Mouse (Mus musculus) cerebellum, adult (tissue): ENCODE measurements at regions not wholly inside any gene's neighbourhood (a gene's known extent, or its start where the extent isn't known, plus 50 kb on each side); places are given as distances from the start of the nearest gene placed in this dataset.

ENCODE experiments used
- ATAC-seq: cut with Nextera tagmentation; 2 replicates; pipeline ENCODE4 v1.9.2; 2017; ENCODE audit warnings: mild to moderate bottlenecking, moderate library complexity, mixed read lengths; ENCODE audit not compliant: insufficient number of reproducible peaks, low FRiP score, low TSS enrichment

GRCm38 (mm10) chr2:71636590-71636989 is 90.0 kb upstream of the Dlx2 start:
- no peak for ATAC-seq

DNA sequence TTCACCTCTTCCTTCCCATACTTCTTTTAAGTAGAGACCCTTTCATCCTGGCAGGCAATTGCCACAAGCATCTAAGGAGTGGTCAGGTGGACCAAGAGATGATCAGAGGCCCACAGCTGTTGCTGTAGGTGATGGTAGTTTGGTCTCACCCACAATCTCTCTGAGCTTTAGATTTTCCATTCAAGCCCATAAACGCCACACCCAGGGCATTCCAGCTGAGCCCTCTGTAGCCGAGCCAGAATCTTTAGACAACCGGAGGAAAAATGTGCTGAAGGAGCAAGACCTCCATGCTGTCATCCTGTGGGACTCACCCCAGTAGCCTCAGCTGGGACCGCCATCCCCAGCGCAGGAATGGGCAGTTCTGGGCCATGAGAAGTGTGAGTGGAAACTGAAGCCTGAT is 93.7 kb upstream of the Dlx2 start:
- ATAC-seq = no peak

- ATAC-seq = no peak
Observed at GRCm38 (mm10) chr2:71644038-71644470, 97.5 kb upstream of the Dlx2 start.

GRCm38 (mm10) chr2:71647914-71648497 is 97.4 kb upstream of the Itga6 start:
- no peak for ATAC-seq

GRCm38 (mm10) chr2:71651662-71652061 is 93.8 kb upstream of the Itga6 start:
- ATAC-seq = no peak

DNA sequence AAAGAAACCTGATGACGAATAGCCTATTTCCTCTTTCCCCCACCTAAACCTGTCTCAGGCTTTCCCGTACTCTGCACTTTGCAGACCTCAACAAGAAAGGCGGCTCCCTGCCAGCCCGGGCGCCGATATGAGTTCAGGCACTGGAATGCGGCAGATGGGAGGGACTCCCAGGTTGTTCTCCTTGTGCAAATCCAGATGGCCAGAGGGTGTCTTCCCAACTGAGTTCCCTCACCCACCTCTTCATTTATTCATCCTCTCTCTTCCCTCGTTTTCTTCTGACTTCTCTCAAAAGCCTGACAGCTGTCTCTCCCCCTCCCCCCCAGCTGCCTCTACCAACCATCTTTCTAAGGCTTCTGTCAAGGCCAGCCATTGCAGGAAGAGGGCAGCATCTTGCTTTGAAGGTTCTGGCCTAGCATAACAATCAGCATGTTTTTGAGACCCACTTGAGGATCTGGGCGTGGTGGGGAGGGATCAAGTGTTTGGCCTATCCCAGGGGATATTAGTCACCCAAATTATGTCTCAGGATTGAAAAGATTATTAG is 93.1 kb upstream of the Itga6 start:
- no peak for ATAC-seq

GRCm38 (mm10) chr2:71654817-71655503 is 90.5 kb upstream of the Itga6 start:
- no peak for ATAC-seq

DNA sequence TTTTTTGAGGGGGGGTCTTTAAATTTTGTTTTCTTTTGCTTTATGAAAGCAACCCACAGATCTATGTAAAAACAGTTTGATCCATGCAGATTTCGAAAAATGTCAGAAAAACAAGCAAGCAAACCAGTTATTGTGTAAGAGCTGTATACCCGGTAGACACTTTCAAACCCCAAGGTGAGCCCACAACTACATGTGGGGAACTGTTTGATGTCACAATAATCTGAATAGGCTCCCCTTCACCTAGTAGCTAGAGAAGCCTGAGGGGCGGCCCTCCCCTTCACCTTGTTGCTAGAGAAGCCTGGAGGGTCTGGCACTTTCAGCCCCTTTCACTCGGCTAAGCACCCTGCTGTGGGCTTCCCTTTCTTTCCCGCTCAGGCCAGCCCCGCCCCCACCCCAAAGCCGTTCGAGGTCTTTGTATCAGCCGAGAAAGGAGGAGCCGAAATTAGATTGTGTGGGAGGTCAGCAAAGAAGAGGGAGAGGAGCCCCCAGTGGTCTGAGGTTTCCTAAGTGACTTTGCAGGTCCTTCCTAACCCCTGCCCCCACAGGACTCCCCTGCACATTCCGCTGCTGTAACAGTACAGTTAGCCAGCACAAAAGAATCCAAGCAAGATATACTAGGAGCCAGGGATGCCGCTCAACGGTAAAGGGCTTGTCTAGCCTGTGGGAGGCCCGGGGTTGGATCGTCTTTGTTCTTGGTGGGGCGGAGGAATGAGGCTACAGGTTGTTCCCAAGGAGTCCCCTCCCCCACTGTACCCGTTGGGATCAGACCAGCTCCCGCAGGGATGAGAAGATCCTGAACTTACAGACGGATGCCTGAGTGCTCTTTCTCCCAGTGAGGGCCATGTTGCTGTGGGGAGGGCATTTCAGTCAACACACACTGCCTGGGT is 89.7 kb upstream of the Itga6 start:
- no peak for ATAC-seq

GRCm38 (mm10) chr2:71656611-71657244 is 88.7 kb upstream of the Itga6 start:
- ATAC-seq = no peak

DNA sequence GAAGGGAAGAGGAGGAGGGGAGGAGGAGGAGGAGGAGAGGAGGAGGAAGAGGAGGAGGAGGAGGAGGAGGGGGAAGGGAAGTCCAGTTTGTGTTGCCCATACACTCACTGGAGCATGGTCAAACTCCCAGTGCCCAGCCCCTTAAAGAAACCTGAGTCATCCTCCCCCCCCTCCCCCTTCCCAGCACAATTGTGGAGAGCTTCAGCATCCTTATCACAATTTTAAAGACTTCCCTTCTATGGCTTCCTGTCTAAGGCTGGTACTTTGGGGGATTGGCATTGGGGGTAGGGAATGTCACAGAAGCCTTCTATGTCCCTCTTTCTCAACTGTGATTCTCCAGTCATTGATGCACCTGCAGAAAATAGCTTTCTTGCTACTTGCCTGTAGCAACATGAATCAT is 84.0 kb upstream of the Itga6 start:
- no peak for ATAC-seq

GRCm38 (mm10) chr2:71661986-71662385 is 83.4 kb upstream of the Itga6 start:
- ATAC-seq = no peak

DNA sequence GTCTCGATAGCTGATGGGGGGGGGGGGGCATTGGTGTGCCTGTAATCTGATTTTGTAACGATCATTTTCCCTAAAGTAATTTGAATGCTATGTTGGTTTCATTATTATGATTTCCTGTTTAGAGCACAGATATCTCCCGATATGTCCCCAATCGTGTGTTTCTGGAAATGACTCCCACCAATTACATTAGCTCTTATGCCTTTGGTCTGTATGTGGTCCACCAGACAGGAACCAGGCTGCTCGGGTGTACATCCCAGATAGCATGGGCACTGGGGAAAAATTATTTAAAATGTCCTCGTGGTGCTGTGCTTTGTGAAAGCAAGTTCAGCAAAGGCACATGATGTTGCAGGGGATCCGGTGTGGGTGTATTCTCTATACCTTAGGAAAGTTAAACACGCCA is 82.0 kb upstream of the Itga6 start:
- ATAC-seq = no peak

- ATAC-seq = no peak
Observed at GRCm38 (mm10) chr2:71666927-71667326, 78.5 kb upstream of the Itga6 start.

DNA sequence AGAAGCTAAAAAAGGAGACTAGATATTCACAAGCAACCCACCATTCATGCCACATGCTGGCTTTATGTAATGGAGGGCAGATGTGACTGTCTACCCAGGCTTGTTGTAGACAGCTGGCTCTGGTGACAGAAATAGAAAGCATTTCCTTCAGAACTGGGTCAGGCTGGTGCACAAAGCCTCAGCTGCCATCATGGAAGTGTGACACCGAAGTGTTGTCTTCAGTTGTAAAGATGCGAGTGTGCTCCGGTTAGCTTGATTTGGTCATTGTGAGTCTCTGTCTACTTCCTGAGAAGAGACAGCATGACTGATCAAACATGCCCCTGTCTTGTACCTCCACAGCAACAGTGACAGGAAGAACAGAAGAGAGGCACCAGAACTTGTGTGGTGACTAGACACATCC is 77.7 kb upstream of the Itga6 start:
- no peak for ATAC-seq

GRCm38 (mm10) chr2:71670228-71670790 is 75.1 kb upstream of the Itga6 start:
- no peak for ATAC-seq

DNA sequence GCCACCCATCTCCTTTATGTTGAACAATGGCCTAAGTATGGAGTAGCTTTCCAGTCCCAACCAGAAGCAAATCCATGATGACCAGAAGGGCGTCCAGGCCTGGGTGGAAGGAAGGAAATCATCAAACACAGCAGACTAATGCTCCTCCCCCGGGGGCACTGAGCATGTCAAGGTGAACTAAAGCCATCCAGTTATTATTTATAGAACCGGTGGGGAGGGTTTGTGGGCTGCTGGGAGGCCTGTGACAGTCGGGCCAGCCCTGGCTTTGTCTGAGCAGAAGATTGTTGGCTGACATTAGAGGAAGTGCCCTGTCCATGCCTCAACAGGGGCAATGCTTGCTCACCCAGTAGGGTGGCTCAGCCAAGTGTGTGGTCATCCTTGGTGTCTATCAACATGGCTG is 74.5 kb upstream of the Itga6 start:
- ATAC-seq = no peak

DNA sequence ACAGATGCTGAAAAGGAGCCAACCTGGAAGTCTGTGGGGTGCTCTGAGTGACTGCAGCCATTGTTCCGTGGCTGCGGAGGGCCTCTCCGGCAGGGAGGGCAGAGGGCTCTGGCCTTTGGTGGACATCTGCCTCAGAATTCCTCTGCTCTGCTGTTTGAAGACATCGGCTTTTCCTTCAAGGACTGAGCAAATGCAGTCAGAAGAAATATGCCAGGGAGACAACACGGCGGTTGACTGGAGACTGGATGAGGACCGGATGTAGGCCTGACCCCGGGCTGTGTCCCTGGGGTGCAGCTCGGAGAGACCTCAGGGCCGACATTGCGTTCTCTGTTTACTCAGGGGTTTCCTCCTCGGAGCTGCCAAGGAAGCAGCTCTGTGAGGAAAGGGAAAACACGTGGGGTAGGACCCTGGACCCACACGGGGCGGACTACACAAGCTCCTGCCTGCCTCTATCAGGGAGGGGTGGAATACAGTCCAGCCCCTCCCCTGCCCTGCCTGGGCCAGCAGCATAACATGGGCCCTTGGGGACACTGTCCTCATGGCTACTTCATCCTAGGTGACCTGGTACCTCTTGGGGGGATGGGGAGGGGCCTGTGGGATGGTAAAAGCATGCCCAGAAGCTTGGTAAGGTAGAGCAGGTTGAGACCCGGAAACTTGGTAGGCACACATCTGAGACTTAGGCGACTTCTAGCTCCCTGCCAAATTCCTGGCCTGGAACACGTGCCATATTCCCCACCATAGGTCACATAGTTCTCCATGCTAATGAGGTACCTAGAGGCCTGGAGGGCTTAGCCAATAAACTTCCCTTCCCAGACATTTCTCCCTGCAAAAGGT is 72.1 kb upstream of the Itga6 start:
- ATAC-seq = no peak

DNA sequence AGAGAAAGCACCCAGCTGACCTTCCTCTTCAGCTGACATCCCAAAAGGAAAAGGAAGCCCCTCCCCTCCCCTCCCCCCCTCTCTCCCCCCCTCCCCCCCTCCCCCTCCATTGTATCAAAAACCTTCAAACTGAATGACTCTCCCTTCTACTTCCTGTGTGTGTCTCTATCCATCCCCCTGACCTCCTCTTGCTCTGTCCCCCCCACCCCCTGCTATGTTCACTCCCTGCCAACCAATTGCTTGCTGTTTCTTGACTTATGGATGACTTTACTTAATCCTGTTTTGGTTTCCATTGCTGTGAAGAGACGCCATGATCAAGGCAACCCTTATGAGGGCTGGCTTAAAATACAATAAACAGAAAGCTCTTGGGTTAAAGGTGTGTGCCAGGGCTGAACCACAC is 64.7 kb upstream of the Itga6 start:
- no peak for ATAC-seq

- ATAC-seq = no peak
Observed at GRCm38 (mm10) chr2:71681148-71681547, 64.3 kb upstream of the Itga6 start.
